Mouse (Mus musculus): ENCODE results near the gene Lin7b.
"Not testable (repeated sequence)": the region's sequence is repeated elsewhere in the genome, so short reads cannot be mapped to it uniquely, and the experiment has no call there.

Gene Lin7b

GRCm38 (mm10) chr7:45395578-45396336 lies 25.4 kb upstream of the Lin7b start, which contains the start of gene Snrnp70:
Snrnp70 (minus strand) TSS chr7:45395742.
- DNase-seq (ENCODE audit: low read depth) = peak; percentile 100

- peak; percentile 44 for DNase-seq (ENCODE audit: low read depth)
Observed at GRCm38 (mm10) chr7:45395129-45395541, 24.8 kb upstream of the Lin7b start.

GRCm38 (mm10) chr7:45386077-45386476 lies 15.7 kb upstream of the Lin7b start:
- no peak for DNase-seq (ENCODE audit: low read depth)

- DNase-seq (ENCODE audit: low read depth) = no peak
Observed at GRCm38 (mm10) chr7:45376057-45376456, 5.7 kb upstream of the Lin7b start.

GRCm38 (mm10) chr7:45374620-45375019 lies 4.2 kb upstream of the Lin7b start:
- no peak for DNase-seq (ENCODE audit: low read depth)

GRCm38 (mm10) chr7:45372371-45372770 lies 2.0 kb upstream of the Lin7b start:
- no peak for DNase-seq (ENCODE audit: low read depth)

- DNase-seq (ENCODE audit: low read depth) = no peak
Observed at GRCm38 (mm10) chr7:45369836-45370474, 428 bp downstream of the Lin7b start.

- DNase-seq (ENCODE audit: low read depth) = no peak
Observed at GRCm38 (mm10) chr7:45369022-45369745, 1.2 kb downstream of the Lin7b start.

GRCm38 (mm10) chr7:45368178-45368577 lies 2.2 kb downstream of the Lin7b start:
- DNase-seq (ENCODE audit: low read depth) = no peak

- DNase-seq (ENCODE audit: low read depth) = peak; percentile 91
Observed at GRCm38 (mm10) chr7:45367020-45367880, 3.1 kb downstream of the Lin7b start.

- no peak for DNase-seq (ENCODE audit: low read depth)
Observed at GRCm38 (mm10) chr7:45366652-45367019, 3.7 kb downstream of the Lin7b start, which contains the start of gene Ppfia3. Ppfia3 (minus strand) TSS chr7:45367019.

- no peak for DNase-seq (ENCODE audit: low read depth)
Observed at GRCm38 (mm10) chr7:45365742-45366651, 4.4 kb downstream of the Lin7b start.

GRCm38 (mm10) chr7:45363983-45364382 lies 6.4 kb downstream of the Lin7b start:
- DNase-seq (ENCODE audit: low read depth) = no peak

- DNase-seq (ENCODE audit: low read depth) = peak; percentile 74
Observed at GRCm38 (mm10) chr7:45362801-45363200, 7.6 kb downstream of the Lin7b start.

GRCm38 (mm10) chr7:45361243-45361804 lies 9.1 kb downstream of the Lin7b start:
- DNase-seq (ENCODE audit: low read depth) = peak; percentile 73

GRCm38 (mm10) chr7:45360404-45361125 lies 9.8 kb downstream of the Lin7b start:
- DNase-seq (ENCODE audit: low read depth) = no peak

- not testable (repeated sequence) for DNase-seq (ENCODE audit: low read depth)
Observed at GRCm38 (mm10) chr7:45359081-45359480, 11.3 kb downstream of the Lin7b start.

- no peak for DNase-seq (ENCODE audit: low read depth)
Observed at GRCm38 (mm10) chr7:45356087-45356486, 14.3 kb downstream of the Lin7b start.

GRCm38 (mm10) chr7:45355318-45356020 lies 14.9 kb downstream of the Lin7b start:
- DNase-seq (ENCODE audit: low read depth) = no peak
